Comparison of ENCODE assay signal across 8 mouse cellular contexts in genomic region chr11:70982030-70982429, GRCm38 (mm10). TPM values are rescaled to one million over a fixed set of nuclear protein-coding genes. Genes with fewer than 3 reads are reported as not detected.
DNase-seq lines count a peak whose midpoint lies in the region; ATAC-seq and TF ChIP-seq lines count a peak whose summit lies in the region.

No protein-coding gene starts in this region.

- no peak for DNase-seq in lung, embryonic 14.5 days
- DNase-seq in lung, adult 18-20 months = no peak
- no peak for DNase-seq in embryonic facial prominence, embryonic 10.5 days (ENCODE audit: low spot score)
- no peak for DNase-seq in layer of hippocampus, adult 9-11 months
- no peak for DNase-seq in B cell, adult 2 months
- DNase-seq in cerebellum, postnatal 4 days (ENCODE audit: low spot score in 2 of 2) = no peak

- H3K36me3 ChIP-seq in lung, embryonic 14.5 days (ENCODE audit: insufficient read depth) = peaks cover 76% of the 10 kb centered on the region
- peaks cover 77% of the 10 kb centered on the region for H3K36me3 ChIP-seq in embryonic facial prominence, embryonic 10.5 days (replicated peaks)
- H3K36me3 ChIP-seq in intestine, embryonic 15.5 days = peaks cover 52% of the 10 kb centered on the region
- H3K36me3 ChIP-seq in neural tube, embryonic 13.5 days = peaks cover 68% of the 10 kb centered on the region

- H3K9me3 ChIP-seq in lung, embryonic 14.5 days (ENCODE audit: low read depth, low read length) = no peaks in the 10 kb centered on the region
- no peaks in the 10 kb centered on the region for H3K9me3 ChIP-seq in embryonic facial prominence, embryonic 10.5 days
- no peaks in the 10 kb centered on the region for H3K9me3 ChIP-seq in intestine, embryonic 15.5 days
- no peaks in the 10 kb centered on the region for H3K9me3 ChIP-seq in neural tube, embryonic 13.5 days

- no peak overlapping the region for H3K27ac ChIP-seq in lung, embryonic 14.5 days (ENCODE audit: low read depth)
- H3K27ac ChIP-seq in embryonic facial prominence, embryonic 10.5 days (replicated peaks) = peak overlapping the region; percentile 92
- no peak overlapping the region for H3K27ac ChIP-seq in intestine, embryonic 15.5 days
- no peak overlapping the region for H3K27ac ChIP-seq in neural tube, embryonic 13.5 days (replicated peaks)

- no peak for ATAC-seq in lung, embryonic 14.5 days (ENCODE audit: insufficient read depth)
- no peak for ATAC-seq in intestine, embryonic 15.5 days
- ATAC-seq in neural tube, embryonic 13.5 days (ENCODE audit: low read depth) = no peak

- H3K4me1 ChIP-seq in lung, embryonic 14.5 days (ENCODE audit: insufficient read depth) = peaks cover 3% of the 10 kb centered on the region; the same call in 1 of the 2 replicates
- H3K4me1 ChIP-seq in embryonic facial prominence, embryonic 10.5 days = peaks cover 13% of the 10 kb centered on the region
- peaks cover 14% of the 10 kb centered on the region for H3K4me1 ChIP-seq in intestine, embryonic 15.5 days (replicated peaks)
- H3K4me1 ChIP-seq in neural tube, embryonic 13.5 days (replicated peaks) = peaks cover 14% of the 10 kb centered on the region

- H3K4me2 ChIP-seq in lung, embryonic 14.5 days = peak overlapping the region; percentile 71
- peak overlapping the region; percentile 56 for H3K4me2 ChIP-seq in intestine, embryonic 15.5 days (replicated peaks)
- H3K4me2 ChIP-seq in neural tube, embryonic 13.5 days = peak overlapping the region; percentile 86

- 7% methylated on average over 12 of the region's 12 CpGs for WGBS in lung, embryonic 14.5 days
- WGBS in embryonic facial prominence, embryonic 10.5 days = 9% methylated on average over 12 of the region's 12 CpGs
- WGBS in intestine, embryonic 15.5 days = 9% methylated on average over 12 of the region's 12 CpGs
- WGBS in neural tube, embryonic 13.5 days = 8% methylated on average over 12 of the region's 12 CpGs

- H3K4me3 ChIP-seq in lung, embryonic 14.5 days (ENCODE audit: low read depth, low read length) = peak overlapping the region; percentile 98
- peak overlapping the region; percentile 96 for H3K4me3 ChIP-seq in embryonic facial prominence, embryonic 10.5 days
- peak overlapping the region; percentile 100 for H3K4me3 ChIP-seq in intestine, embryonic 15.5 days (replicated peaks)
- H3K4me3 ChIP-seq in neural tube, embryonic 13.5 days = peak overlapping the region; percentile 87

- TF ChIP-seq CTCF in lung, embryonic 14.5 days (IDR thresholded peaks at IDR 0.05; ENCODE audit: low read depth) = no peak

- peak overlapping the region; percentile 92 for H3K9ac ChIP-seq in lung, embryonic 14.5 days
- H3K9ac ChIP-seq in intestine, embryonic 15.5 days = peak overlapping the region; percentile 99
- peak overlapping the region; percentile 85 for H3K9ac ChIP-seq in neural tube, embryonic 13.5 days

- no peaks in the 10 kb centered on the region for H3K27me3 ChIP-seq in lung, embryonic 14.5 days (ENCODE audit: insufficient read depth, low read length)
- H3K27me3 ChIP-seq in embryonic facial prominence, embryonic 10.5 days (replicated peaks; ENCODE audit: low read depth, poor library complexity, severe bottlenecking) = no peaks in the 10 kb centered on the region
- H3K27me3 ChIP-seq in intestine, embryonic 15.5 days (replicated peaks) = no peaks in the 10 kb centered on the region
- H3K27me3 ChIP-seq in neural tube, embryonic 13.5 days = no peaks in the 10 kb centered on the region

RNA-seq across cellular contexts. Expression of gene C1qbp, which starts 0.8 kb away (rescaled TPM):
- polyA plus RNA-seq in lung, embryonic 14.5 days (2014; fragmentation: Nextera tagmentation; extraction: Ambion mirVana) = 264 and 276 TPM in 2 replicates
- 346 and 351 TPM in 2 replicates for polyA plus RNA-seq in embryonic facial prominence, embryonic 10.5 days (2016; fragmentation: Nextera tagmentation; extraction: Ambion mirVana)
- polyA plus RNA-seq in intestine, embryonic 15.5 days (2015; fragmentation: Nextera tagmentation; extraction: Ambion mirVana) = 360 and 393 TPM in 2 replicates
- 188 and 193 TPM in 2 replicates for polyA plus RNA-seq in neural tube, embryonic 13.5 days (2015; fragmentation: Nextera tagmentation; extraction: Ambion mirVana)

RNA-seq across cellular contexts. Expression of gene Rpain, which starts 12.0 kb away (rescaled TPM):
- 64.7 and 69.7 TPM in 2 replicates for polyA plus RNA-seq in lung, embryonic 14.5 days (2014; fragmentation: Nextera tagmentation; extraction: Ambion mirVana)
- 77.0 and 82.4 TPM in 2 replicates for polyA plus RNA-seq in embryonic facial prominence, embryonic 10.5 days (2016; fragmentation: Nextera tagmentation; extraction: Ambion mirVana)
- 63.3 and 66.7 TPM in 2 replicates for polyA plus RNA-seq in intestine, embryonic 15.5 days (2015; fragmentation: Nextera tagmentation; extraction: Ambion mirVana)
- 73.3 and 80.2 TPM in 2 replicates for polyA plus RNA-seq in neural tube, embryonic 13.5 days (2015; fragmentation: Nextera tagmentation; extraction: Ambion mirVana)

RNA-seq across cellular contexts. Expression of gene Nup88, which starts 12.3 kb away (rescaled TPM):
- 126 and 135 TPM in 2 replicates for polyA plus RNA-seq in lung, embryonic 14.5 days (2014; fragmentation: Nextera tagmentation; extraction: Ambion mirVana)
- polyA plus RNA-seq in embryonic facial prominence, embryonic 10.5 days (2016; fragmentation: Nextera tagmentation; extraction: Ambion mirVana) = 146 and 151 TPM in 2 replicates
- 100 and 104 TPM in 2 replicates for polyA plus RNA-seq in intestine, embryonic 15.5 days (2015; fragmentation: Nextera tagmentation; extraction: Ambion mirVana)
- 124 and 138 TPM in 2 replicates for polyA plus RNA-seq in neural tube, embryonic 13.5 days (2015; fragmentation: Nextera tagmentation; extraction: Ambion mirVana)

RNA-seq across cellular contexts. Expression of gene Dhx33, which starts 22.2 kb away (rescaled TPM):
- polyA plus RNA-seq in lung, embryonic 14.5 days (2014; fragmentation: Nextera tagmentation; extraction: Ambion mirVana) = 27.2 and 27.7 TPM in 2 replicates
- 30.4 and 32.4 TPM in 2 replicates for polyA plus RNA-seq in embryonic facial prominence, embryonic 10.5 days (2016; fragmentation: Nextera tagmentation; extraction: Ambion mirVana)
- 15.0 and 16.0 TPM in 2 replicates for polyA plus RNA-seq in intestine, embryonic 15.5 days (2015; fragmentation: Nextera tagmentation; extraction: Ambion mirVana)
- polyA plus RNA-seq in neural tube, embryonic 13.5 days (2015; fragmentation: Nextera tagmentation; extraction: Ambion mirVana) = 14.0 and 15.2 TPM in 2 replicates

RNA-seq across cellular contexts. Expression of gene Mis12, which starts 37.4 kb away (rescaled TPM):
- polyA plus RNA-seq in lung, embryonic 14.5 days (2014; fragmentation: Nextera tagmentation; extraction: Ambion mirVana) = 43.4 and 48.2 TPM in 2 replicates
- polyA plus RNA-seq in embryonic facial prominence, embryonic 10.5 days (2016; fragmentation: Nextera tagmentation; extraction: Ambion mirVana) = 64.5 and 67.5 TPM in 2 replicates
- 34.3 and 35.5 TPM in 2 replicates for polyA plus RNA-seq in intestine, embryonic 15.5 days (2015; fragmentation: Nextera tagmentation; extraction: Ambion mirVana)
- polyA plus RNA-seq in neural tube, embryonic 13.5 days (2015; fragmentation: Nextera tagmentation; extraction: Ambion mirVana) = 34.0 and 34.8 TPM in 2 replicates
